Mouse (Mus musculus): ENCODE results near the gene Plce1. TPM values are rescaled to one million over a fixed set of nuclear protein-coding genes. Genes with fewer than 3 reads are reported as not detected.

The Plce1 gene
- polyA plus RNA-seq, 1 experiment from 2014 or later = 6.1 TPM

DNA sequence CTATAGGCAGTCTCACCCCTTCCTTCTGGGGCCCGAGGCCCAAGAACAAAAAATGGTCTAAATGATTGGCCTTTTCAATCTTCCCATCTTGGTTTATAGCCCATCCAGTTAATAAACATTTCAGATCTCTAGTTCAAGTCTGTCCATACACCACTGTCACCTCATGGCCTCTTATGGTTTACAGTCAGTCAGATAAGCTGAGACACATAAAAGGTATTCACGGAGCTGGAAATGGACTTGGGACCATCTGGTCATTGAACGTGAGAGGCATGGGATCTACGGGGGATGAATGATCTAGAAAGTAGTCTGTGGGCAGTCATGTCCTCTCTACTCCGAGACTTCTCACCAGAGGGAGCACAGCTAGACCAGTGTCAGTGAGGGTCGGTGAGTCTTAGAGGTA is 210.6 kb downstream of the Plce1 start:
- no peaks in the 10 kb centered on the region for H3K9me3 ChIP-seq (ENCODE audit: control insufficient read depth, low read length)
- H3K27ac ChIP-seq (ENCODE audit: low read depth, low read length) = no peak overlapping the region
- ATAC-seq (ENCODE audit: low FRiP score) = no peak
- H3K27me3 ChIP-seq (ENCODE audit: control insufficient read depth, insufficient read depth, low read length) = no peaks in the 10 kb centered on the region
- 93% methylated on average over 6 of the region's 6 CpGs for WGBS
- H3K4me1 ChIP-seq (replicated peaks; ENCODE audit: control insufficient read depth, insufficient read depth, low read length) = no peaks in the 10 kb centered on the region
- H3K4me2 ChIP-seq (replicated peaks; ENCODE audit: low read depth, low read length) = no peak overlapping the region
- no peak overlapping the region for H3K9ac ChIP-seq (ENCODE audit: low read depth, low read length)
- no peak overlapping the region for H3K4me3 ChIP-seq (ENCODE audit: low read depth, low read length)
- no peak for DNase-seq (ENCODE audit: low spot score)
- H3K36me3 ChIP-seq (ENCODE audit: control insufficient read depth, insufficient read depth, low read length) = no peaks in the 10 kb centered on the region

GRCm38 (mm10) chr19:38693331-38693730 is 212.4 kb downstream of the Plce1 start:
- H3K9ac ChIP-seq (ENCODE audit: low read depth, low read length) = no peak overlapping the region
- no peak overlapping the region for H3K4me3 ChIP-seq (ENCODE audit: low read depth, low read length)
- no peak for DNase-seq (ENCODE audit: low spot score)
- no peak for ATAC-seq (ENCODE audit: low FRiP score)
- H3K27ac ChIP-seq (ENCODE audit: low read depth, low read length) = no peak overlapping the region
- WGBS = 64% methylated on average over 2 of the region's 2 CpGs
- H3K4me2 ChIP-seq (replicated peaks; ENCODE audit: low read depth, low read length) = no peak overlapping the region
- no peaks in the 10 kb centered on the region for H3K9me3 ChIP-seq (ENCODE audit: control insufficient read depth, low read length)
- H3K36me3 ChIP-seq (ENCODE audit: control insufficient read depth, insufficient read depth, low read length) = no peaks in the 10 kb centered on the region
- no peaks in the 10 kb centered on the region for H3K4me1 ChIP-seq (replicated peaks; ENCODE audit: control insufficient read depth, insufficient read depth, low read length)
- no peaks in the 10 kb centered on the region for H3K27me3 ChIP-seq (ENCODE audit: control insufficient read depth, insufficient read depth, low read length)

DNA sequence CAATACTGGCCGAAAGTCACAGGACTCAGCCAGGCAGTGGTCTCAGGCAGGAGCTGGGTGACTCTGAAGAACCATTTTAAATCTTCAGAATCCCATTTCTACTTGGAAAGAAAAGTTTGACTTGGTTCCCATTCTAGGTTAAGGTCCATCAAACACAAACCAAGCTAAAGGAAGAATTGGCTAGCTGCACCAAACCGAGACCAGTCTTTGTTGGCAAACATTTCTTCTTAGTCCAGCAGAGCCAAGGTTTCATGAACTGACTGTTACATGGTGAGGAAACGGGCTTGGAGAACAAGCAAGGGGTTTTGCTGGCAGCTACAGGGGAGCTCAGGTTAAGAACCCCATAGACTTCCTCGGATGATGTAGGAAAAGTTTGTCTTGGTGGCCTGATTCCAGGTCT is 212.9 kb downstream of the Plce1 start:
- 90% methylated on average over 4 of the region's 4 CpGs for WGBS

GRCm38 (mm10) chr19:38701776-38702175 is 220.9 kb downstream of the Plce1 start:
- no peak overlapping the region for H3K27ac ChIP-seq (ENCODE audit: low read depth, low read length)
- H3K9me3 ChIP-seq (ENCODE audit: control insufficient read depth, low read length) = no peaks in the 10 kb centered on the region
- H3K4me1 ChIP-seq (replicated peaks; ENCODE audit: control insufficient read depth, insufficient read depth, low read length) = no peaks in the 10 kb centered on the region
- H3K36me3 ChIP-seq (ENCODE audit: control insufficient read depth, insufficient read depth, low read length) = no peaks in the 10 kb centered on the region
- DNase-seq (ENCODE audit: low spot score) (no peak), ATAC-seq (ENCODE audit: low FRiP score) (no peak)
- H3K4me2 ChIP-seq (replicated peaks; ENCODE audit: low read depth, low read length) = no peak overlapping the region
- no peak overlapping the region for H3K9ac ChIP-seq (ENCODE audit: low read depth, low read length)
- H3K27me3 ChIP-seq (ENCODE audit: control insufficient read depth, insufficient read depth, low read length) = no peaks in the 10 kb centered on the region
- 95% methylated on average over 8 of the region's 8 CpGs for WGBS
- H3K4me3 ChIP-seq (ENCODE audit: low read depth, low read length) = no peak overlapping the region

More for the DNA sequence above, 212.9 kb downstream of the Plce1 start:
- Histone ChIP-seq H3K36me3 (ENCODE audit: control insufficient read depth, insufficient read depth, low read length) (no peaks in the 10 kb centered on the region), H3K9ac (ENCODE audit: low read depth, low read length) (no peak overlapping the region), H3K27ac (ENCODE audit: low read depth, low read length) (no peak overlapping the region), H3K4me3 (ENCODE audit: low read depth, low read length) (no peak overlapping the region), H3K9me3 (ENCODE audit: control insufficient read depth, low read length) (no peaks in the 10 kb centered on the region), H3K4me2 (replicated peaks; ENCODE audit: low read depth, low read length) (no peak overlapping the region), H3K27me3 (ENCODE audit: control insufficient read depth, insufficient read depth, low read length) (no peaks in the 10 kb centered on the region), H3K4me1 (replicated peaks; ENCODE audit: control insufficient read depth, insufficient read depth, low read length) (no peaks in the 10 kb centered on the region)
- no peak for ATAC-seq (ENCODE audit: low FRiP score)
- no peak for DNase-seq (ENCODE audit: low spot score)

- Histone ChIP-seq H3K4me3 (ENCODE audit: low read depth, low read length) (no peak overlapping the region), H3K36me3 (ENCODE audit: control insufficient read depth, insufficient read depth, low read length) (no peaks in the 10 kb centered on the region), H3K4me2 (replicated peaks; ENCODE audit: low read depth, low read length) (no peak overlapping the region), H3K27ac (ENCODE audit: low read depth, low read length) (no peak overlapping the region), H3K4me1 (replicated peaks; ENCODE audit: control insufficient read depth, insufficient read depth, low read length) (no peaks in the 10 kb centered on the region), H3K27me3 (ENCODE audit: control insufficient read depth, insufficient read depth, low read length) (no peaks in the 10 kb centered on the region), H3K9me3 (ENCODE audit: control insufficient read depth, low read length) (no peaks in the 10 kb centered on the region), H3K9ac (ENCODE audit: low read depth, low read length) (no peak overlapping the region)
- ATAC-seq (ENCODE audit: low FRiP score) = no peak
- WGBS = 72% methylated on average over 3 of the region's 3 CpGs
- no peak for DNase-seq (ENCODE audit: low spot score)
Observed at GRCm38 (mm10) chr19:38704742-38705141, 223.8 kb downstream of the Plce1 start.

DNA sequence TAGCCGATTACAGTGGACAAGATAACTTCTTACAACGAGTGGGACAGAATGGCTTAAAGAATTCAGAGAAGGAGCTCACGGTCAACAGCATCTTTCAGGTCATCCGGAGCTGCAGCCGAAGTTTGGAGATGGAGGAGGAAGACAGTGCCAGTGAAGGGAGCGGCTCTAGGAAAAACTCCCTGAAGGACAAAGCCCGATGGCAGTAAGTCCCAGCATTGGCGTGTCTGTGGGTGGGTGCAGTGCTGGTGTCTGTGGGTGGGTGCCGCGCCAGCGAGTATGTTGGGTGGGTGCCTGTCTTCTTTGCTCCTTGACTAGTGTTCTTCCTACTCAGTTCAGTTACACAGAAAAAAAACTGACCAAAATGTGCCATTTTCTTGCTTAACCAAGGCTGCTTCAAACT is 224.3 kb downstream of the Plce1 start:
- ATAC-seq (ENCODE audit: low FRiP score) (no peak), DNase-seq (ENCODE audit: low spot score) (no peak)
- Histone ChIP-seq H3K4me3 (ENCODE audit: low read depth, low read length) (no peak overlapping the region), H3K4me1 (replicated peaks; ENCODE audit: control insufficient read depth, insufficient read depth, low read length) (no peaks in the 10 kb centered on the region), H3K36me3 (ENCODE audit: control insufficient read depth, insufficient read depth, low read length) (no peaks in the 10 kb centered on the region), H3K4me2 (replicated peaks; ENCODE audit: low read depth, low read length) (no peak overlapping the region), H3K27ac (ENCODE audit: low read depth, low read length) (no peak overlapping the region), H3K9ac (ENCODE audit: low read depth, low read length) (no peak overlapping the region), H3K9me3 (ENCODE audit: control insufficient read depth, low read length) (no peaks in the 10 kb centered on the region), H3K27me3 (ENCODE audit: control insufficient read depth, insufficient read depth, low read length) (no peaks in the 10 kb centered on the region)
- WGBS = 90% methylated on average over 11 of the region's 11 CpGs

DNA sequence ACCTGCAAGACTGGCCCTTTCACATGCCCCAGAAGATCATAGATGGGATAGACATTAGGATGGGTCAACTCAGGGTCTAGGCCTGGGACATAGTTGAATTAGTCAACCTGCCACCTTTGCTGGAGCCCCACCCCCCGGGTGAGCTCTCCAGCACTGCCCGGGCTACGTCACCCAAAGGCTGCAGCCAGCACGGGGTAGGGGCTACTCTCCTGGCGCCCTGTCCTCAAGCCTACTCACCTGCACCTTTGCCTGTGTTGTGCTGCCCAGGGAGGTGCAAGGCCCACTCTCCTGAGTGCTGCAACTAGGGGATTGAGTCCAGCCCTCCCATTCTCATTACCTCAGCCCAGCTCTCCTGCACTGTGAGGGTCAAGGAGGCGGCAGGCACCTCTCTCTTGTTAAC is 225.5 kb downstream of the Plce1 start:
- 91% methylated on average over 6 of the region's 6 CpGs for WGBS
- Histone ChIP-seq H3K4me3 (ENCODE audit: low read depth, low read length) (no peak overlapping the region), H3K9ac (ENCODE audit: low read depth, low read length) (no peak overlapping the region), H3K27ac (ENCODE audit: low read depth, low read length) (no peak overlapping the region), H3K36me3 (ENCODE audit: control insufficient read depth, insufficient read depth, low read length) (no peaks in the 10 kb centered on the region), H3K27me3 (ENCODE audit: control insufficient read depth, insufficient read depth, low read length) (no peaks in the 10 kb centered on the region), H3K4me1 (replicated peaks; ENCODE audit: control insufficient read depth, insufficient read depth, low read length) (no peaks in the 10 kb centered on the region), H3K4me2 (replicated peaks; ENCODE audit: low read depth, low read length) (no peak overlapping the region), H3K9me3 (ENCODE audit: control insufficient read depth, low read length) (no peaks in the 10 kb centered on the region)
- no peak for ATAC-seq (ENCODE audit: low FRiP score)
- DNase-seq (ENCODE audit: low spot score) = no peak

GRCm38 (mm10) chr19:38709376-38709775 is 228.5 kb downstream of the Plce1 start:
- ATAC-seq (ENCODE audit: low FRiP score) (no peak), DNase-seq (ENCODE audit: low spot score) (peak; percentile 16)
- H3K36me3 ChIP-seq (ENCODE audit: control insufficient read depth, insufficient read depth, low read length) = no peaks in the 10 kb centered on the region
- 91% methylated on average over 2 of the region's 2 CpGs for WGBS
- no peaks in the 10 kb centered on the region for H3K4me1 ChIP-seq (replicated peaks; ENCODE audit: control insufficient read depth, insufficient read depth, low read length)
- no peak overlapping the region for H3K4me2 ChIP-seq (replicated peaks; ENCODE audit: low read depth, low read length)
- H3K4me3 ChIP-seq (ENCODE audit: low read depth, low read length) = no peak overlapping the region
- no peaks in the 10 kb centered on the region for H3K9me3 ChIP-seq (ENCODE audit: control insufficient read depth, low read length)
- H3K27ac ChIP-seq (ENCODE audit: low read depth, low read length) = no peak overlapping the region
- no peaks in the 10 kb centered on the region for H3K27me3 ChIP-seq (ENCODE audit: control insufficient read depth, insufficient read depth, low read length)
- H3K9ac ChIP-seq (ENCODE audit: low read depth, low read length) = no peak overlapping the region

GRCm38 (mm10) chr19:38721808-38722207 is 240.9 kb downstream of the Plce1 start:
- Histone ChIP-seq H3K9ac (ENCODE audit: low read depth, low read length) (no peak overlapping the region), H3K27me3 (ENCODE audit: control insufficient read depth, insufficient read depth, low read length) (no peaks in the 10 kb centered on the region), H3K4me2 (replicated peaks; ENCODE audit: low read depth, low read length) (no peak overlapping the region), H3K9me3 (ENCODE audit: control insufficient read depth, low read length) (no peaks in the 10 kb centered on the region), H3K4me3 (ENCODE audit: low read depth, low read length) (no peak overlapping the region), H3K4me1 (replicated peaks; ENCODE audit: control insufficient read depth, insufficient read depth, low read length) (no peaks in the 10 kb centered on the region), H3K36me3 (ENCODE audit: control insufficient read depth, insufficient read depth, low read length) (no peaks in the 10 kb centered on the region), H3K27ac (ENCODE audit: low read depth, low read length) (no peak overlapping the region)
- DNase-seq (ENCODE audit: low spot score) (no peak), ATAC-seq (ENCODE audit: low FRiP score) (no peak)
- 89% methylated on average over 4 of the region's 4 CpGs for WGBS
